Mouse (Mus musculus): ENCODE results near the gene Glyctk. TPM values are rescaled to one million over a fixed set of nuclear protein-coding genes. Genes with fewer than 3 reads are reported as not detected.

Glyctk gene
- 1.1 and 1.5 TPM in 2 replicates for polyA plus RNA-seq (2012; rRNA removed)

- no peak for DNase-seq (ENCODE audit: low spot score)
Measured at GRCm38 (mm10) chr9:106158037-106158491, at the start of gene Glyctk. Gene Glyctk (minus strand): TSS chr9:106158138.

GRCm38 (mm10) chr9:106206515-106206914, 48.6 kb upstream of the Glyctk start:
- no peak for DNase-seq (ENCODE audit: low spot score)

GRCm38 (mm10) chr9:106205713-106206290, 47.9 kb upstream of the Glyctk start:
- no peak for DNase-seq (ENCODE audit: low spot score)

- DNase-seq (ENCODE audit: low spot score) = no peak
Measured at GRCm38 (mm10) chr9:106203990-106204851, 46.3 kb upstream of the Glyctk start.

- DNase-seq (ENCODE audit: low spot score) = peak; percentile 89
Measured at GRCm38 (mm10) chr9:106202819-106203636, 45.1 kb upstream of the Glyctk start, which contains the start of gene Twf2. Gene Twf2 (plus strand): TSS chr9:106203108.

GRCm38 (mm10) chr9:106201895-106202294, 44.0 kb upstream of the Glyctk start:
- no peak for DNase-seq (ENCODE audit: low spot score)

- no peak for DNase-seq (ENCODE audit: low spot score)
Measured at GRCm38 (mm10) chr9:106199535-106200272, 41.8 kb upstream of the Glyctk start, which contains the start of gene Ppm1m. Gene Ppm1m (minus strand): TSS chr9:106199746.

GRCm38 (mm10) chr9:106198962-106199458, 41.1 kb upstream of the Glyctk start:
- peak; percentile 49 for DNase-seq (ENCODE audit: low spot score)

- no peak for DNase-seq (ENCODE audit: low spot score)
Measured at GRCm38 (mm10) chr9:106197732-106198131, 39.8 kb upstream of the Glyctk start.

GRCm38 (mm10) chr9:106197081-106197713, 39.3 kb upstream of the Glyctk start:
- no peak for DNase-seq (ENCODE audit: low spot score)

- DNase-seq (ENCODE audit: low spot score) = no peak
Measured at GRCm38 (mm10) chr9:106195693-106196092, 37.8 kb upstream of the Glyctk start.

GRCm38 (mm10) chr9:106193930-106194807, 36.2 kb upstream of the Glyctk start:
- DNase-seq (ENCODE audit: low spot score) = no peak

GRCm38 (mm10) chr9:106192998-106193397, 35.1 kb upstream of the Glyctk start:
- no peak for DNase-seq (ENCODE audit: low spot score)

- no peak for DNase-seq (ENCODE audit: low spot score)
Measured at GRCm38 (mm10) chr9:106192024-106192423, 34.1 kb upstream of the Glyctk start.

- no peak for DNase-seq (ENCODE audit: low spot score)
Measured at GRCm38 (mm10) chr9:106191355-106191754, 33.4 kb upstream of the Glyctk start.

GRCm38 (mm10) chr9:106183996-106184395, 26.1 kb upstream of the Glyctk start:
- DNase-seq (ENCODE audit: low spot score) = no peak

GRCm38 (mm10) chr9:106182146-106182545, 24.2 kb upstream of the Glyctk start:
- DNase-seq (ENCODE audit: low spot score) = no peak

- DNase-seq (ENCODE audit: low spot score) = no peak
Measured at GRCm38 (mm10) chr9:106179964-106180363, 22.0 kb upstream of the Glyctk start.

GRCm38 (mm10) chr9:106179454-106179853, 21.5 kb upstream of the Glyctk start:
- no peak for DNase-seq (ENCODE audit: low spot score)

- DNase-seq (ENCODE audit: low spot score) = no peak
Measured at GRCm38 (mm10) chr9:106177799-106178198, 19.9 kb upstream of the Glyctk start.
